Mouse (Mus musculus): ENCODE results near the gene Eif2b1.

Gene Eif2b1

GRCm38 (mm10) chr5:124578633-124579317 lies at the start of gene Eif2b1, which contains the start of gene Gtf2h3:
Gene Eif2b1 (minus strand): TSS chr5:124579131.
Gene Gtf2h3 (plus strand): TSS chr5:124579140.
- TF ChIP-seq CTCF (conservative IDR thresholded peaks at IDR 0.05; ENCODE audit: low read length) (no peak), NANOG (IDR thresholded peaks at IDR 0.05; ENCODE audit: borderline replicate concordance, low read length) (no peak), POU5F1 (IDR thresholded peaks at IDR 0.05; ENCODE audit: borderline replicate concordance, low read length) (no peak)
- Histone ChIP-seq H3K4me3 (replicated peaks; ENCODE audit: low read length) (peak within 1 kb of the TSS; percentile 100), H3K4me1 (replicated peaks; ENCODE audit: low read depth, low read length) (peaks cover 54% of the 10 kb centered on the region), H3K27me3 (ENCODE audit: insufficient read depth, low read length) (no peaks in the 10 kb centered on the region), H3K36me3 (ENCODE audit: insufficient read depth, low read length) (peaks cover 77% of the 10 kb centered on the region), H3K9me3 (ENCODE audit: low read length) (no peaks in the 10 kb centered on the region)

- Histone ChIP-seq H3K9me3 (ENCODE audit: low read length) (no peaks in the 10 kb centered on the region), H3K36me3 (ENCODE audit: insufficient read depth, low read length) (peaks cover 70% of the 10 kb centered on the region), H3K4me3 (replicated peaks; ENCODE audit: low read length) (no peak overlapping the region), H3K4me1 (replicated peaks; ENCODE audit: low read depth, low read length) (peaks cover 52% of the 10 kb centered on the region), H3K27me3 (ENCODE audit: insufficient read depth, low read length) (no peaks in the 10 kb centered on the region)
- TF ChIP-seq CTCF (conservative IDR thresholded peaks at IDR 0.05; ENCODE audit: low read length) (no peak), POU5F1 (IDR thresholded peaks at IDR 0.05; ENCODE audit: borderline replicate concordance, low read length) (no peak), NANOG (IDR thresholded peaks at IDR 0.05; ENCODE audit: borderline replicate concordance, low read length) (no peak)
These were observed 45.4 kb upstream of the Eif2b1 start for GRCm38 (mm10) chr5:124624291-124624690.

- Histone ChIP-seq H3K27me3 (ENCODE audit: insufficient read depth, low read length) (no peaks in the 10 kb centered on the region), H3K4me1 (replicated peaks; ENCODE audit: low read depth, low read length) (peaks cover 58% of the 10 kb centered on the region)
These were observed 44.0 kb upstream of the Eif2b1 start for GRCm38 (mm10) chr5:124622890-124623289.

GRCm38 (mm10) chr5:124621362-124621761 lies 42.4 kb upstream of the Eif2b1 start:
- peaks cover 68% of the 10 kb centered on the region for H3K4me1 ChIP-seq (replicated peaks; ENCODE audit: low read depth, low read length)
- TF ChIP-seq CTCF (conservative IDR thresholded peaks at IDR 0.05; ENCODE audit: low read length): no peak
- TF ChIP-seq NANOG (IDR thresholded peaks at IDR 0.05; ENCODE audit: borderline replicate concordance, low read length): no peak
- TF ChIP-seq POU5F1 (IDR thresholded peaks at IDR 0.05; ENCODE audit: borderline replicate concordance, low read length): no peak
- peaks cover 57% of the 10 kb centered on the region for H3K36me3 ChIP-seq (ENCODE audit: insufficient read depth, low read length)
- no peak overlapping the region for H3K4me3 ChIP-seq (replicated peaks; ENCODE audit: low read length)
- H3K9me3 ChIP-seq (ENCODE audit: low read length): no peaks in the 10 kb centered on the region
- no peaks in the 10 kb centered on the region for H3K27me3 ChIP-seq (ENCODE audit: insufficient read depth, low read length)

More at GRCm38 (mm10) chr5:124622890-124623289, 44.0 kb upstream of the Eif2b1 start:
- no peak for TF ChIP-seq NANOG (IDR thresholded peaks at IDR 0.05; ENCODE audit: borderline replicate concordance, low read length)
- 0 out of 2 replicates have a peak, but pooled peaks have one; percentile 2 for TF ChIP-seq CTCF (conservative IDR thresholded peaks at IDR 0.05; ENCODE audit: low read length)
- Histone ChIP-seq H3K9me3 (ENCODE audit: low read length) (no peaks in the 10 kb centered on the region), H3K4me3 (replicated peaks; ENCODE audit: low read length) (no peak overlapping the region), H3K36me3 (ENCODE audit: insufficient read depth, low read length) (peaks cover 67% of the 10 kb centered on the region)

GRCm38 (mm10) chr5:124618711-124619110 lies 39.8 kb upstream of the Eif2b1 start:
- peaks cover 35% of the 10 kb centered on the region for H3K36me3 ChIP-seq (ENCODE audit: insufficient read depth, low read length)
- H3K27me3 ChIP-seq (ENCODE audit: insufficient read depth, low read length): no peaks in the 10 kb centered on the region
- H3K4me1 ChIP-seq (replicated peaks; ENCODE audit: low read depth, low read length): peaks cover 60% of the 10 kb centered on the region
- H3K9me3 ChIP-seq (ENCODE audit: low read length): no peaks in the 10 kb centered on the region
- peak overlapping the region; percentile 74 for H3K4me3 ChIP-seq (replicated peaks; ENCODE audit: low read length)
- TF ChIP-seq CTCF (conservative IDR thresholded peaks at IDR 0.05; ENCODE audit: low read length) (no peak), NANOG (IDR thresholded peaks at IDR 0.05; ENCODE audit: borderline replicate concordance, low read length) (no peak), POU5F1 (IDR thresholded peaks at IDR 0.05; ENCODE audit: borderline replicate concordance, low read length) (no peak)

GRCm38 (mm10) chr5:124614709-124615108 lies 35.8 kb upstream of the Eif2b1 start:
- no peaks in the 10 kb centered on the region for H3K9me3 ChIP-seq (ENCODE audit: low read length)
- H3K27me3 ChIP-seq (ENCODE audit: insufficient read depth, low read length): no peaks in the 10 kb centered on the region
- H3K36me3 ChIP-seq (ENCODE audit: insufficient read depth, low read length): peaks cover 10% of the 10 kb centered on the region; the same call in 1 of the 2 replicates
- H3K4me1 ChIP-seq (replicated peaks; ENCODE audit: low read depth, low read length): peaks cover 58% of the 10 kb centered on the region
- TF ChIP-seq NANOG (IDR thresholded peaks at IDR 0.05; ENCODE audit: borderline replicate concordance, low read length): no peak
- no peak for TF ChIP-seq CTCF (conservative IDR thresholded peaks at IDR 0.05; ENCODE audit: low read length)
- TF ChIP-seq POU5F1 (IDR thresholded peaks at IDR 0.05; ENCODE audit: borderline replicate concordance, low read length): no peak
- no peak overlapping the region; the same call in 1 of the 2 replicates for H3K4me3 ChIP-seq (replicated peaks; ENCODE audit: low read length)

- TF ChIP-seq POU5F1 (IDR thresholded peaks at IDR 0.05; ENCODE audit: borderline replicate concordance, low read length) (no peak), CTCF (conservative IDR thresholded peaks at IDR 0.05; ENCODE audit: low read length) (peak; percentile 72)
- Histone ChIP-seq H3K9me3 (ENCODE audit: low read length) (no peaks in the 10 kb centered on the region), H3K4me1 (replicated peaks; ENCODE audit: low read depth, low read length) (peaks cover 44% of the 10 kb centered on the region), H3K4me3 (replicated peaks; ENCODE audit: low read length) (peak overlapping the region; percentile 63), H3K36me3 (ENCODE audit: insufficient read depth, low read length) (peaks cover 9% of the 10 kb centered on the region; the same call in 1 of the 2 replicates), H3K27me3 (ENCODE audit: insufficient read depth, low read length) (no peaks in the 10 kb centered on the region)
These were observed 32.0 kb upstream of the Eif2b1 start for GRCm38 (mm10) chr5:124610965-124611364.

GRCm38 (mm10) chr5:124605041-124605622 lies 26.2 kb upstream of the Eif2b1 start:
- Histone ChIP-seq H3K27me3 (ENCODE audit: insufficient read depth, low read length) (no peaks in the 10 kb centered on the region), H3K4me3 (replicated peaks; ENCODE audit: low read length) (0 out of 2 replicates have a peak overlapping the region, but pooled peaks have one; percentile 17), H3K9me3 (ENCODE audit: low read length) (no peaks in the 10 kb centered on the region), H3K4me1 (replicated peaks; ENCODE audit: low read depth, low read length) (peaks cover 30% of the 10 kb centered on the region), H3K36me3 (ENCODE audit: insufficient read depth, low read length) (peaks cover 14% of the 10 kb centered on the region; the same call in 1 of the 2 replicates)
- TF ChIP-seq NANOG (IDR thresholded peaks at IDR 0.05; ENCODE audit: borderline replicate concordance, low read length): no peak
- no peak for TF ChIP-seq POU5F1 (IDR thresholded peaks at IDR 0.05; ENCODE audit: borderline replicate concordance, low read length)
- no peak for TF ChIP-seq CTCF (conservative IDR thresholded peaks at IDR 0.05; ENCODE audit: low read length)
